Mouse (Mus musculus): ENCODE measurements around the gene Ap1b1. TPM values are rescaled to one million over a fixed set of nuclear protein-coding genes. Genes with fewer than 3 reads are reported as not detected.

Ap1b1 gene
- total RNA-seq, 2 experiments from 2014 or later, result 36.5 to 39.2 TPM

GRCm38 (mm10) chr11:5032706-5033105 is 46.1 kb downstream of the Ap1b1 start:
- ATAC-seq (replicated peaks; ENCODE audit: poor library complexity), result peak; percentile 29

GRCm38 (mm10) chr11:5033136-5033535 is 46.5 kb downstream of the Ap1b1 start:
- peak; percentile 79 for ATAC-seq (replicated peaks; ENCODE audit: poor library complexity)

GRCm38 (mm10) chr11:5035421-5035820 is 48.8 kb downstream of the Ap1b1 start:
- no peak for ATAC-seq (replicated peaks; ENCODE audit: poor library complexity)

- ATAC-seq (replicated peaks; ENCODE audit: poor library complexity), result no peak
Observed at GRCm38 (mm10) chr11:5037146-5037854, 50.7 kb downstream of the Ap1b1 start.

GRCm38 (mm10) chr11:5040585-5040984 is 54.0 kb downstream of the Ap1b1 start:
- no peak for ATAC-seq (replicated peaks; ENCODE audit: poor library complexity)

- no peak for ATAC-seq (replicated peaks; ENCODE audit: poor library complexity)
Observed at GRCm38 (mm10) chr11:5041144-5041780, 54.6 kb downstream of the Ap1b1 start.

- ATAC-seq (replicated peaks; ENCODE audit: poor library complexity), result peak; percentile 74
Observed at GRCm38 (mm10) chr11:5042645-5043381, 56.2 kb downstream of the Ap1b1 start.

- ATAC-seq (replicated peaks; ENCODE audit: poor library complexity), result no peak
Observed at GRCm38 (mm10) chr11:5046321-5046926, 59.8 kb downstream of the Ap1b1 start.

GRCm38 (mm10) chr11:5051629-5052028 is 65.0 kb downstream of the Ap1b1 start:
- ATAC-seq (replicated peaks; ENCODE audit: poor library complexity), result no peak

- ATAC-seq (replicated peaks; ENCODE audit: poor library complexity), result no peak
Observed at GRCm38 (mm10) chr11:5052200-5052854, 65.7 kb downstream of the Ap1b1 start.

- no peak for ATAC-seq (replicated peaks; ENCODE audit: poor library complexity)
Observed at GRCm38 (mm10) chr11:5054151-5054550, 67.5 kb downstream of the Ap1b1 start.

GRCm38 (mm10) chr11:5054874-5055273 is 68.2 kb downstream of the Ap1b1 start:
- no peak for ATAC-seq (replicated peaks; ENCODE audit: poor library complexity)

- ATAC-seq (replicated peaks; ENCODE audit: poor library complexity), result no peak
Observed at GRCm38 (mm10) chr11:5055945-5056938, 69.6 kb downstream of the Ap1b1 start.

- ATAC-seq (replicated peaks; ENCODE audit: poor library complexity), result no peak
Observed at GRCm38 (mm10) chr11:5057064-5057463, 70.4 kb downstream of the Ap1b1 start.

- no peak for ATAC-seq (replicated peaks; ENCODE audit: poor library complexity)
Observed at GRCm38 (mm10) chr11:5057541-5057855, 70.9 kb downstream of the Ap1b1 start.

GRCm38 (mm10) chr11:5057856-5058641 is 71.4 kb downstream of the Ap1b1 start, which contains the start of gene Rasl10a:
TSS of gene Rasl10a (plus strand) at chr11:5058128.
- no peak for ATAC-seq (replicated peaks; ENCODE audit: poor library complexity)

- no peak for ATAC-seq (replicated peaks; ENCODE audit: poor library complexity)
Observed at GRCm38 (mm10) chr11:5058783-5059182, 72.2 kb downstream of the Ap1b1 start.

GRCm38 (mm10) chr11:5059230-5059629 is 72.6 kb downstream of the Ap1b1 start:
- no peak for ATAC-seq (replicated peaks; ENCODE audit: poor library complexity)

- ATAC-seq (replicated peaks; ENCODE audit: poor library complexity), result peak; percentile 55
Observed at GRCm38 (mm10) chr11:5059704-5060156, 73.1 kb downstream of the Ap1b1 start.

Data from megakaryocyte progenitor cell, adult 5-6 weeks (primary cell).